Mouse (Mus musculus) central nervous system, embryonic 14 days (tissue): ENCODE results near the gene H2afy. TPM values are rescaled to one million over a fixed set of nuclear protein-coding genes. Genes with fewer than 3 reads are reported as not detected.

Source experiments
- polyA plus RNA-seq: library from polyadenylated mRNA; depleted of rRNA; stranded (reverse); fragments of >200 nt; gene quantifications from 2 replicates; pipeline ENCODE4 v1.2.3, GENCODE M21; 2012; rRNA removed

H2afy gene
- 347 and 402 TPM in 2 replicates for polyA plus RNA-seq

GRCm38 (mm10) chr13:56136200-56136599 lies at the start of gene H2afy:
TSS of gene H2afy (minus strand) at chr13:56136361.

GRCm38 (mm10) chr13:56178416-56179035 lies 42.4 kb upstream of the H2afy start, which contains the start of gene Tifab:
TSS of gene Tifab (minus strand) at chr13:56178885.

Other genes starting within 250 kb of the H2afy start
- 0.74 and 1.2 TPM in 2 replicates for gene Tifab, start 42.5 kb upstream of the H2afy start, polyA plus RNA-seq
- 9.9 and 18.4 TPM in 2 replicates for gene Neurog1, start 115.8 kb upstream of the H2afy start, polyA plus RNA-seq
- 20.2 and 54.0 TPM in 2 replicates for gene Cxcl14, start 160.2 kb upstream of the H2afy start, polyA plus RNA-seq